Comparison of ENCODE assay signal across 25 mouse cellular contexts in the genomic region with DNA sequence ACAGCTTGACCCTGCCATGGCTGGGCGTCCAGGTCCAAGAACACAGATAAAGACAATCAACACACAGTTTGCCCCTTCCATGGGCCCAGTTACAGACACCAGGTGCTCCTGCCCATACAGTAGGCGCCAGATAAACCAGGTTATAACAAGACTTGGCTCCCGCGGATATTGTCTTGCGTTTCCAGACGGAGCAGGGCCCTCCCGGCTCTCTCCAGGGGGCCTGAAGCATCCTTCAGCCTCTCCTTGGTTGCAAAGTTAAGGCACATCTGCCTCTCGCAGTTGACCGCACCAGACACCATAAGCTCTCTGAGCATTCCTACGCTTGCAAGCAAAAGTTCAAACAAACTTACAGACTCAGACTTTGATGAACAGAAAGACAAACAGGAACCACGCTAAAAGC. TPM values are rescaled to one million over a fixed set of nuclear protein-coding genes. Genes with fewer than 3 reads are reported as not detected.
"Had no signal": no experiment of that assay in that cellular context is flagged by ENCODE, and none has a peak within 500 bp of the region (broad histone marks: within the 10 kb centered on the region; RNA-seq: fewer than 3 reads in every experiment).

No protein-coding gene starts in this region.

- H3K27me3 ChIP-seq: midbrain, embryonic 12.5 days; neural tube, embryonic 13.5 days; neural tube, embryonic 15.5 days; stomach, embryonic 15.5 days had no signal

- H3K9me3 ChIP-seq: stomach, embryonic 15.5 days had no signal

- ATAC-seq: midbrain, embryonic 16.5 days had no signal

- H3K27ac ChIP-seq: midbrain, embryonic 10.5 days; midbrain, embryonic 12.5 days; neural tube, embryonic 13.5 days; neural tube, embryonic 15.5 days; stomach, embryonic 15.5 days; stomach, postnatal 0 days had no signal

- H3K4me3 ChIP-seq: midbrain, embryonic 10.5 days; midbrain, embryonic 12.5 days; myocyte; neural tube, embryonic 13.5 days; neural tube, embryonic 15.5 days; stomach, embryonic 15.5 days had no signal

- H3K4me1 ChIP-seq: midbrain, embryonic 10.5 days; midbrain, embryonic 12.5 days; neural tube, embryonic 13.5 days; neural tube, embryonic 15.5 days; stomach, embryonic 15.5 days had no signal

- H3K9ac ChIP-seq: lung, embryonic 14.5 days; midbrain, embryonic 12.5 days; neural tube, embryonic 13.5 days; neural tube, embryonic 15.5 days; stomach, embryonic 15.5 days had no signal

- DNase-seq: lung, adult 18-20 months; lung, embryonic 14.5 days; lung, postnatal 10 days; lung, postnatal 4 days; midbrain, embryonic 14.5 days; retina, postnatal 1 day; right cerebral cortex, adult 18-20 months; right cerebral cortex, postnatal 25 days; right cerebral cortex, postnatal 4 days; spleen, adult 18-20 months; thymus, adult 2 months; thymus, postnatal 25 days; thymus, postnatal 4 days had no signal

- H3K4me2 ChIP-seq: lung, embryonic 14.5 days; midbrain, embryonic 12.5 days; neural tube, embryonic 13.5 days; neural tube, embryonic 15.5 days; stomach, embryonic 15.5 days had no signal

RNA-seq across cellular contexts. Expression of gene Ucma, which starts 35.1 kb away (rescaled TPM):
- polyA plus RNA-seq: lung, embryonic 14.5 days; lung, embryonic 16.5 days; midbrain, embryonic 10.5 days; midbrain, embryonic 12.5 days; neural tube, embryonic 13.5 days; neural tube, embryonic 15.5 days; small intestine, adult 2 months; stomach, embryonic 15.5 days; stomach, postnatal 0 days; testis, adult 2 months; urinary bladder, adult 2 months had no signal
